Mouse (Mus musculus): Measurements from ENCODE around the gene Nqo1. TPM values are rescaled to one million over a fixed set of nuclear protein-coding genes. Genes with fewer than 3 reads are reported as not detected.

Nqo1 gene
- polyA plus RNA-seq, 1 experiment from 2014 or later = 8.2 TPM

DNA sequence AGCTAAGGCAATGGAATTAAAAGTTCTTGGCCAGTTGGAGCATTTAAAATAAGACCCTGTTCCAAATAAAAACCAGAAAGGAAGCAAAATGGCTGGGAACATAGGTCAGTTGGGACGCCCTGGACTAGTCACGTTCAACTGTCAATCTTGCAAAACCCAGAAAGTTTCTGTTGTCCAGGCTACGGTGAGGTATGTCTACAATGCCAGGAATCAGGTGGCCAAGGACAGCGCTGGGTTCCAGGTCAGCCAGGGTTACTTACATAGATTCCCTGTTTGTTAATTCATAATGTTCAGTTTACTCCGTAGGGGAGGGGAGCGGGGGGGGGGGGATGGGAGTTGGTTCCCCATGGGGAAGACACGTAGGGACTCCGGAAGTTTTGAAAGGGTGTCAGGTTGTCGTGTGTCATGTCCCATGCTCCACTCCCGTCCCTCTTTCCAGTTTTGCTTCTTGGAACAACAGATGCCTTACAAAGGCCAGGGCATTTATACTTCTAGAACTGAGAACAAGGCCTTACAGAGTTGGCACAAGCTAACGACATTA, 32.5 kb upstream of the Nqo1 start:
- 22% methylated on average over 11 of the region's 11 CpGs for WGBS
- H3K4me2 ChIP-seq (replicated peaks; ENCODE audit: low read depth, low read length) = peak overlapping the region; percentile 86
- TF ChIP-seq CTCF (IDR thresholded peaks at IDR 0.05) (no peak), EP300 (IDR thresholded peaks at IDR 0.05) (no peak)
- peaks cover 4% of the 10 kb centered on the region; the same call in 1 of the 2 replicates for H3K4me1 ChIP-seq (ENCODE audit: insufficient read depth, low read depth, low read length)
- ATAC-seq (peak; percentile 13), DNase-seq (ENCODE audit: low spot score) (peak; percentile 33)
- H3K9me3 ChIP-seq (ENCODE audit: low read length) = no peaks in the 10 kb centered on the region
- H3K27ac ChIP-seq (ENCODE audit: low read length) = no peak overlapping the region
- no peaks in the 10 kb centered on the region for H3K27me3 ChIP-seq (replicated peaks; ENCODE audit: insufficient read depth, low read length)
- H3K36me3 ChIP-seq (ENCODE audit: insufficient read depth, low read length) = no peaks in the 10 kb centered on the region
- peak overlapping the region; percentile 84; the same call in 1 of the 2 replicates for H3K9ac ChIP-seq (replicated peaks; ENCODE audit: low read depth)
- peak overlapping the region; percentile 95 for H3K4me3 ChIP-seq (ENCODE audit: low read depth, low read length)

- Histone ChIP-seq H3K27me3 (replicated peaks; ENCODE audit: insufficient read depth, low read length) (no peaks in the 10 kb centered on the region), H3K9me3 (ENCODE audit: low read length) (no peaks in the 10 kb centered on the region), H3K36me3 (ENCODE audit: insufficient read depth, low read length) (no peaks in the 10 kb centered on the region), H3K4me2 (replicated peaks; ENCODE audit: low read depth, low read length) (no peak overlapping the region), H3K27ac (ENCODE audit: low read length) (no peak overlapping the region), H3K4me1 (ENCODE audit: insufficient read depth, low read depth, low read length) (peaks cover 3% of the 10 kb centered on the region; the same call in 1 of the 2 replicates), H3K9ac (replicated peaks; ENCODE audit: low read depth) (no peak overlapping the region), H3K4me3 (ENCODE audit: low read depth, low read length) (no peak overlapping the region)
- no peak for TF ChIP-seq CTCF (IDR thresholded peaks at IDR 0.05)
- DNase-seq (ENCODE audit: low spot score) (no peak), ATAC-seq (no peak)
- whole genome bisulfite sequencing = 78% methylated on average over 8 of the region's 8 CpGs
Observed at GRCm38 (mm10) chr8:107430821-107431220, 27.8 kb upstream of the Nqo1 start.

DNA sequence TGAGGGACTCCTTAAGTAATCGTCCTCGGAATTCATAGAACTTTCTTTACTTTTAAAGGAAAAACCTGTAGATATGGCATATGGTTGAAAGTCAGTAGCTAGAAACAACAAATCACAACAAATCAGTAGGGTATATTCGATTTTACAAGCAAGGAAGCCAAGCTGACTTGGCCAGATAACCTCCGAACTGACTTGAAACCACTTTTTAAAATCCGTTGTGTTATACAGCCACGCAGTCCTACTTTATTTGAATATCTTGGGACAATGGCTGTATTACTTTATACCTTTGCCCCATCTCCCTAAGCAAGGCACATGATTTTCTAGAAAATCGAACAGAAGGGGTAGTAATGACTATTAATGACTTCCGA, 22.2 kb upstream of the Nqo1 start:
- Histone ChIP-seq H3K9me3 (ENCODE audit: low read length) (no peaks in the 10 kb centered on the region), H3K4me3 (ENCODE audit: low read depth, low read length) (no peak overlapping the region), H3K27ac (ENCODE audit: low read length) (no peak overlapping the region), H3K9ac (replicated peaks; ENCODE audit: low read depth) (no peak overlapping the region), H3K4me1 (ENCODE audit: insufficient read depth, low read depth, low read length) (no peaks in the 10 kb centered on the region), H3K36me3 (ENCODE audit: insufficient read depth, low read length) (0 out of 2 replicates have a peak, but pooled peaks cover 4% of the 10 kb centered on the region), H3K27me3 (replicated peaks; ENCODE audit: insufficient read depth, low read length) (no peaks in the 10 kb centered on the region), H3K4me2 (replicated peaks; ENCODE audit: low read depth, low read length) (no peak overlapping the region)
- TF ChIP-seq EP300 (IDR thresholded peaks at IDR 0.05) (no peak), CTCF (IDR thresholded peaks at IDR 0.05) (no peak)
- DNase-seq (ENCODE audit: low spot score) = no peak
- 42% methylated on average over 8 of the region's 8 CpGs for WGBS
- no peak for ATAC-seq

DNA sequence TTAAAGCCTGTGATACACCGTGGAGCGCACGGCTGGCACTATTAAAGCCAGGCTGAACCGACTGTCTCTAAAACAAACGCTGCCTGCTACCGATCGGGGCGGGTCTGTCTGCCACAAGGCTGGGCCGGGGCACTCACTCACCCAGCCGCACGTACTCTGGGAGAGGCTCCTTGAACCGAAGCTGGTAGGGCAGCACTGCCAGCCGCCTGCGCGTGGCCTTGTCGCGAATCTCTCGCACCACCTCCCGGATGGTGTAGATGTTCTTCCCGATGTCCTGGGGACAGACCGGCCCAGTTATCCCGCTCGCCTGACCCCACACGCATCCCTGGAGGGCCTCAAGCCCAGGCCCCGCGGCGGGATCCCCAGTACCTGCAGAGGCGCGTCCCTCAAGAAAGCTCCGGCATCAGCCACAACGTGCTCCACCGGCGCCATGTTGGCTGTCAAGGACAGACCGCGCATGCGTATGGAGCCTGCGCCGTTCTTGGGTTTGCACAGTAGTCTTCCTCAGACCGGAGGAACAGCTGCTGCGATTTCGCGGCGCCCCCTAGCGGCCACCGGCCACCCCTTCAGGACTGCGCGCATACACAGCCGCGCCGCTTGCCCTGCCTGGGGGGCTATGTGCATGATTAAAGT, 21.7 kb upstream of the Nqo1 start, which contains the start of gene Nob1:
TSS of gene Nob1 (minus strand) at position 455 of the 633 bp plus-strand sequence.
- ATAC-seq (peak; percentile 99), DNase-seq (ENCODE audit: low spot score) (peak; percentile 99)
- H3K27ac ChIP-seq (ENCODE audit: low read length) = peak within 1 kb of the TSS; percentile 71
- H3K9me3 ChIP-seq (ENCODE audit: low read length) = no peaks in the 10 kb centered on the region
- WGBS = under 1% methylated on average over 50 of the region's 50 CpGs
- peaks cover 5% of the 10 kb centered on the region; the same call in 1 of the 2 replicates for H3K36me3 ChIP-seq (ENCODE audit: insufficient read depth, low read length)
- peak within 1 kb of the TSS; percentile 69 for H3K4me3 ChIP-seq (ENCODE audit: low read depth, low read length)
- peak within 1 kb of the TSS; percentile 76 for H3K9ac ChIP-seq (replicated peaks; ENCODE audit: low read depth)
- peak within 1 kb of the TSS; percentile 67 for H3K4me2 ChIP-seq (replicated peaks; ENCODE audit: low read depth, low read length)
- H3K27me3 ChIP-seq (replicated peaks; ENCODE audit: insufficient read depth, low read length) = no peaks in the 10 kb centered on the region
- H3K4me1 ChIP-seq (ENCODE audit: insufficient read depth, low read depth, low read length) = no peaks in the 10 kb centered on the region
- TF ChIP-seq EP300 (IDR thresholded peaks at IDR 0.05) (no peak), CTCF (IDR thresholded peaks at IDR 0.05) (peak; percentile 99)

- Histone ChIP-seq H3K4me1 (ENCODE audit: insufficient read depth, low read depth, low read length) (no peaks in the 10 kb centered on the region), H3K36me3 (ENCODE audit: insufficient read depth, low read length) (peaks cover 11% of the 10 kb centered on the region; the same call in 1 of the 2 replicates), H3K9me3 (ENCODE audit: low read length) (no peaks in the 10 kb centered on the region), H3K4me2 (replicated peaks; ENCODE audit: low read depth, low read length) (peak overlapping the region; percentile 67), H3K9ac (replicated peaks; ENCODE audit: low read depth) (peak overlapping the region; percentile 76), H3K27me3 (replicated peaks; ENCODE audit: insufficient read depth, low read length) (no peaks in the 10 kb centered on the region), H3K27ac (ENCODE audit: low read length) (peak overlapping the region; percentile 71), H3K4me3 (ENCODE audit: low read depth, low read length) (peak overlapping the region; percentile 69)
- WGBS = 21% methylated on average over 9 of the region's 9 CpGs
- DNase-seq (ENCODE audit: low spot score) = no peak
- ATAC-seq = no peak
- TF ChIP-seq CTCF (IDR thresholded peaks at IDR 0.05) (no peak), EP300 (IDR thresholded peaks at IDR 0.05) (no peak)
Observed at GRCm38 (mm10) chr8:107424176-107424575, 21.2 kb upstream of the Nqo1 start.

- WGBS = 94% methylated on average over 12 of the region's 12 CpGs
- peaks cover 44% of the 10 kb centered on the region for H3K36me3 ChIP-seq (ENCODE audit: insufficient read depth, low read length)
- no peak overlapping the region for H3K9ac ChIP-seq (replicated peaks; ENCODE audit: low read depth)
- no peak overlapping the region for H3K4me2 ChIP-seq (replicated peaks; ENCODE audit: low read depth, low read length)
- H3K9me3 ChIP-seq (ENCODE audit: low read length) = no peaks in the 10 kb centered on the region
- no peak overlapping the region for H3K27ac ChIP-seq (ENCODE audit: low read length)
- ATAC-seq (no peak), DNase-seq (ENCODE audit: low spot score) (no peak)
- no peaks in the 10 kb centered on the region for H3K4me1 ChIP-seq (ENCODE audit: insufficient read depth, low read depth, low read length)
- H3K27me3 ChIP-seq (replicated peaks; ENCODE audit: insufficient read depth, low read length) = no peaks in the 10 kb centered on the region
- TF ChIP-seq CTCF (IDR thresholded peaks at IDR 0.05) (no peak), EP300 (IDR thresholded peaks at IDR 0.05) (no peak)
- H3K4me3 ChIP-seq (ENCODE audit: low read depth, low read length) = no peak overlapping the region
Observed at GRCm38 (mm10) chr8:107417001-107417400, 14.0 kb upstream of the Nqo1 start.
